Mouse (Mus musculus): ENCODE data around the gene Cacna1c.

GRCm38 (mm10) chr6:119214190-119214589 is 18.0 kb upstream of the Cacna1c start:
- TF ChIP-seq CTCF (IDR thresholded peaks at IDR 0.05; ENCODE audit: low read depth): no peak
- TF ChIP-seq EP300 (optimal IDR thresholded peaks at IDR 0.05): no peak
